Mouse (Mus musculus) megakaryocyte, embryonic 14.5 days (primary cell): ENCODE results near the gene Fezf2. TPM values are rescaled to one million over a fixed set of nuclear protein-coding genes. Genes with fewer than 3 reads are reported as not detected.

ENCODE experiments used
- H3K27me3 ChIP-seq: replicated peaks from 2 replicates; pipeline ENCODE3; 2012; ENCODE audit warnings: inconsistent platforms
- H3K36me3 ChIP-seq: replicated peaks from 2 replicates; pipeline ENCODE3; 2012; ENCODE audit warnings: low read length, inconsistent platforms, mixed read lengths
- H3K4me1 ChIP-seq: 2 replicates; pipeline ENCODE4 v1.6.1; 2012; ENCODE audit warnings: inconsistent platforms
- H3K4me3 ChIP-seq: replicated peaks from 2 replicates; pipeline ENCODE3; 2012; ENCODE audit warnings: moderate library complexity, mild to moderate bottlenecking, inconsistent platforms
- H3K9me3 ChIP-seq: 2 replicates; pipeline ENCODE4 v1.6.1; 2012; ENCODE audit warnings: inconsistent platforms
- FLI1 ChIP-seq: IDR thresholded peaks from 2 replicates; pipeline ENCODE4 v1.6.1; 2012; ENCODE audit warnings: low read length, inconsistent platforms, mixed read lengths
- GATA1 ChIP-seq: IDR thresholded peaks from 3 replicates; pipeline ENCODE4 v1.6.1; 2012; ENCODE audit warnings: mixed read lengths, low read length, inconsistent platforms, borderline replicate concordance
- polyA plus RNA-seq: library from polyadenylated mRNA; stranded (reverse); fragments of >175 nt; gene quantifications from 2 replicates; pipeline ENCODE4 v1.2.3, GENCODE M21; 2012; ENCODE audit warnings: low replicate concordance; ENCODE audit not compliant: insufficient read depth

Fezf2 gene
- polyA plus RNA-seq, 1 experiment = not detected

GRCm38 (mm10) chr14:12343451-12343941 is 4.5 kb downstream of the Fezf2 start:
- Histone ChIP-seq H3K4me1 (peaks cover 19% of the 10 kb centered on the region), H3K27me3 (peaks cover 97% of the 10 kb centered on the region), H3K36me3 (no peaks in the 10 kb centered on the region), H3K9me3 (no peaks in the 10 kb centered on the region), H3K4me3 (no peak overlapping the region)
- TF ChIP-seq FLI1 = no peak

DNA sequence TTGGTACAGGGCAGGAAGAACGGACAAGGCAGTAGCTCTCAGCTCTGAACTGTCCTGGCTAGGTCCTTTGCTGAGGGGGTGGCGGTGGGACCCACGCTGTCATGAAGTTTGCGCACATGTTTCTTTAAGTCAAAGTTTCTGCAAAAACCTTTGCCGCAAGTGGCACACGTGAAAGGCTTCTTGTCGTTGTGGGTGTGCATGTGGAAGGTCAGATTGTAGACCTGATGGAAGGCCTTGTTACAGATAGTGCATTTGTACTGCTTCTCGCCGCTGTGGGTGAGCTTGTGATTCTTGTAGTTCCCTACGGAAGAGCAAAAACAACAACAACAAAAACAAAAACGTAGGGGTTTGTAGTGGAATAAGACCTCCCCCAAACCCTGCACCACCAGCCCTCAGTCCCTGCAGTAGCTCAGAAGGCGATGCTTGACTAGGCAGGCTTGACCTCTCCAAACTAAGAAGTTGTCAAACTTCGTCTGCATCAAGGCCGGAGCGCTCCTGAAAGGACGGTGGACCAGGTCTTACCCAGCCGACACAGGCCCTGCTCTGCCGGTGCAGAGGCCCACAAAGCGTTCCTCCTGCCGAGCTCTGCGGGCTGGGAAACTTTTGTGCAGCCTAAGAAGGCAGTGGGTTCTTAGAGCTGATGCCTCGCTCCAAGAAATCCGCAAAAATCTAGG is 5.4 kb downstream of the Fezf2 start:
- TF ChIP-seq FLI1 (no peak), GATA1 (no peak)
- Histone ChIP-seq H3K27me3 (peaks cover 97% of the 10 kb centered on the region), H3K36me3 (no peaks in the 10 kb centered on the region), H3K4me1 (peaks cover 19% of the 10 kb centered on the region), H3K4me3 (no peak overlapping the region), H3K9me3 (peaks cover 3% of the 10 kb centered on the region; the same call in 1 of the 2 replicates)

DNA sequence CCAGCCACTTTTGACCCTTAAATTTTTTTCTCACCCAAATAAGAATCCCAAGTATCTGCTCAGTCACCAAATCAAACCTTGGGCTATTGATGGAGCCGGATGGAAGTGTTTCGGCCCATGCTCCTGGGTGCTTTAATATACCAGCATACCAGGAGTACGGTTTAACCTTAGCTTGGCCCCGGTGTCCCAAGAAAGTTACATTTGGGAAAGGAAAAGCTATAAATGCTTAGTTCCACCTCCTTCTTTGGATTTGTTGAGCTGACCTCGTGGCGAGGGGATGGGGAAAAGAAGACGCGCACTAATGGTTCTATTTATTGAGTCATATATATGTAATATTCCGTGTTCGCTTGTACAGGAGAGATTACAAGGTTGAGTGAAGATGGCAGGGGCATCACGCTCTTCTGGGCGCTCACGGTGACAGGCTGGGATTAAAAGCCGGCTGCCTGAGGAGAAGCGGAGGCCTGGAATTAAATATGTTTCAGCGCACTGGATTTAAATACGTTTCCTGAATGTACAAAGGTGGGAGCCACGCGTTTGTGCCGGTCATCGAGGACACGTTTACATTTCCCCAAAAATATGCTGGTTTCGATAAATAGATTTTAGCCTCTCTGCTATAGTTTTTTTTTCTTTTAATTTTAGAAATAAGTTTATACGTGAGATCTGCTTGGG is 6.1 kb downstream of the Fezf2 start:
- no peak for TF ChIP-seq FLI1
- no peak for TF ChIP-seq GATA1
- H3K9me3 ChIP-seq = peaks cover 3% of the 10 kb centered on the region; the same call in 1 of the 2 replicates
- no peak overlapping the region for H3K4me3 ChIP-seq
- H3K36me3 ChIP-seq = no peaks in the 10 kb centered on the region
- peaks cover 19% of the 10 kb centered on the region for H3K4me1 ChIP-seq
- peaks cover 97% of the 10 kb centered on the region for H3K27me3 ChIP-seq

DNA sequence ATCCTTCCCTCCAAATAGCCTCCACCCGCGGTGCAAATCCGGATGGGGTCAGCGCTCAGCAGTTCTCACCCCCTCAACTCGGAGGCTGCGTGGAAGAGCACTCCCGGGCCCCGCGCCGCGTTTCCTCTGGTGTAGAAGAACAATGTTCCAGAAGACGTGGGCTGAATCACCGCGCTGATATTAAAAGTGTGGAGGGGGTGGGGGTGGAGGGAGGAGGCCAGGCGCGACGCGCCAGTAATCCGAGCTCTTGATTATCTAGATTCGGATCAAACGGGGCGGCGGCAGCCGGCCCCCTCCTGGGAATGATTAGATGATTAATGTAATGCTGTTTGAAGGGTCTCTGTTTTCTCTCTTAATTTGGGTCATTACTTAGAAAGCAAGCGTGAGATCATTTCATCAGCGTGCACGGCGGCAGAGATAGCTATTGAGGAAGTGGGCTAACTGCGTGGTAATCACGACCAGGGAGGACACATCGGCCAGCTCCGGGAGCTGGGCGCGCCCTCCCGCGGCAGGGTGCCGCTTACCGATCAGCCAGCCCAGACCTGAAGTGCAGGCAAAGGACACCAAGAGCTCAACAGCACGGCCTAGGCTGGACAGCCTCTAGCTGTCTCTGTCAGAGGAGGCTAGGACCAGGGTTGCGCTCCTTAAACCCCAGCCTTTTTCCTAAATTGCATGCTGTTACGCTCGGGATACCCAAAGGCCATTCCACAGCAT is 6.8 kb downstream of the Fezf2 start:
- Histone ChIP-seq H3K4me3 (peak overlapping the region; percentile 4), H3K4me1 (peaks cover 19% of the 10 kb centered on the region), H3K36me3 (no peaks in the 10 kb centered on the region), H3K9me3 (peaks cover 3% of the 10 kb centered on the region; the same call in 1 of the 2 replicates), H3K27me3 (peaks cover 97% of the 10 kb centered on the region)
- no peak for TF ChIP-seq FLI1
- no peak for TF ChIP-seq GATA1

DNA sequence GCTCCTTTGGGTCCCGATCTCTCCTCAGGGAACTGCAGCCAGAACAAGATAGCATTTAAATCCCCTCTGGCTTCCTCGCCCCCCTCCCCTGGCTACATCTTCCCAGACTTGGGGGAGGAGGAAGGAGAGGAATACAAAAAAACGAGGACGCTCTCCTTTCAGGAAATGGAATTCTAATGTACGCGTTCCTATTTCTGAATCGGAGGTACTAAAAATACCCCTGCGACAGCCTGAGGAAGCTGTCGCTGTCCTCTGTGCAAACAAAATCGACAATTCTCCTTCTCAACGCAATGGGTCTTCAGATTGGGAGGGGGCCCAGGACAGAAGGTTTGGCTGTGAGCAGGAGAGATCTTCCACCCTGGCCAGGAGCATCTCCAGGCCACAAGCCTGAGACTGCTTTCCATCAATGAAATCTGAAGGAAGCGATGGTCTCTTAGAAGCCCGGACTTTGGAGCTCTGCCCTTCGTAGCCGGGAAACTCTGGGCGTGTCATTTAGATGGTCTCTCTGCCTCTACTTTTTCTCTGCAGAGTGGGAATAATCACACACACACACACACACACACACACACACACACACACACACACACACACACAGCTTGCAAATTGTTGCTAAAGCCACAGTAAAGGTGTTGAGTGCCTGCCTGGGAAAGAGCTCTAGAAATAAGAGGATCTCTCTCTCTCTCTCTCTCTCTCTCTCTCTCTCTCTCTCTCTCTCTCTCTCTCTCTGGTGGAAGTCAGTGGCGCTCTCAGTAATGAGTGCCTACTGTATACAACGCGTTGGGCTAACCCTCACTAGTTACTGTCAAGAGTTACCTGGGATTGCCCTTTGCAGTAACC is 7.5 kb downstream of the Fezf2 start:
- Histone ChIP-seq H3K27me3 (peaks cover 96% of the 10 kb centered on the region), H3K36me3 (no peaks in the 10 kb centered on the region), H3K4me3 (no peak overlapping the region), H3K4me1 (peaks cover 18% of the 10 kb centered on the region), H3K9me3 (peaks cover 3% of the 10 kb centered on the region; the same call in 1 of the 2 replicates)
- TF ChIP-seq GATA1 (no peak), FLI1 (no peak)

GRCm38 (mm10) chr14:12338811-12339565 is 9.0 kb downstream of the Fezf2 start:
- TF ChIP-seq GATA1 (no peak), FLI1 (no peak)
- Histone ChIP-seq H3K27me3 (peaks cover 90% of the 10 kb centered on the region), H3K9me3 (peaks cover 3% of the 10 kb centered on the region; the same call in 1 of the 2 replicates)

DNA sequence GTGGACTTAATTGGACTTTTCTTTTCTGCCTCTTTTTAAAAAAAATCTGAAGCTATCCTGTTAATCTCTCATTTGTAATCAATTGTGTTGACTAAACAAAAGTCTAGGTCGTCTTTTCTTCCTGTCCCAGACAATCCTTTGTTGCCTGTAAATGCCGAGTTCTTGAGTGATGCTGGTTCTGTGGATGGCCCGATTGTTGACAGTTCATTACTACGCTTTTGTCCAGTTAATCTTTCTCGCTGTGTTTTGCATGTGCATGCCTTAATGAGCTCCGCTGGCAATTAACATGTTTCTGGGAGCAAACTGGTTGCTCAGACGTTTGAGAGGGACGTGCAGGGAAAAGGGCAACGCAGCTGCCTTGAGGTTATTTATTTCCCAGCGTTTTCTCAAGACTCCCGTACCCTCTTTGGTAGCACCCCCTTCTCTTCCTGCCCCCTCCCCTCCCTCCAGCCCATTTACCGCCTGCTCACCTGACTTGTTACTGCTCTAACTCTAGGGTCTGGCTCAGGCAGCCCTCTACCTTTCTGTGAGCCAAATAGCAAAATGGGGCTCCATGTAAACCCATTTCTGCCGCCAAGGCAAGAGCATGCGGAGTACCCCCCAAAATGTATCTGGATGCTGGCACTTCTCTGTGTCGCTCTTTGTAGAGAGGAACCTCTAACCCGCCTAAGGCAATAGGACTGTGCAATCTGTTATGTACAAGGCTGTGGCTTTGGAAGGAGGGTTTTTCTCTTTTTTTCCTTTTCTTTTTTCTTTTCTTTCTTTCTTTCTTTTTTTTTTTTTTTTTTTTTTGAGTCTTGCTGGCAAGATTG is 9.8 kb downstream of the Fezf2 start:
- no peak overlapping the region for H3K4me3 ChIP-seq
- peaks cover 12% of the 10 kb centered on the region for H3K4me1 ChIP-seq
- TF ChIP-seq GATA1 (no peak), FLI1 (no peak)
- peaks cover 83% of the 10 kb centered on the region for H3K27me3 ChIP-seq
- no peaks in the 10 kb centered on the region for H3K36me3 ChIP-seq
- peaks cover 3% of the 10 kb centered on the region; the same call in 1 of the 2 replicates for H3K9me3 ChIP-seq

More at GRCm38 (mm10) chr14:12338811-12339565, 9.0 kb downstream of the Fezf2 start:
- Histone ChIP-seq H3K4me1 (peaks cover 12% of the 10 kb centered on the region), H3K36me3 (no peaks in the 10 kb centered on the region), H3K4me3 (no peak overlapping the region)

- TF ChIP-seq GATA1 (no peak), FLI1 (no peak)
- Histone ChIP-seq H3K36me3 (no peaks in the 10 kb centered on the region), H3K27me3 (peaks cover 76% of the 10 kb centered on the region), H3K9me3 (peaks cover 3% of the 10 kb centered on the region; the same call in 1 of the 2 replicates), H3K4me1 (peaks cover 12% of the 10 kb centered on the region), H3K4me3 (no peak overlapping the region)
Observed at GRCm38 (mm10) chr14:12337421-12337997, 10.5 kb downstream of the Fezf2 start.
